Mouse (Mus musculus) kidney, embryonic 15.5 days (tissue): ENCODE data around the gene Rbfox2. TPM values are rescaled to one million over a fixed set of nuclear protein-coding genes. Genes with fewer than 3 reads are reported as not detected.
A peak's percentile ranks its signal among the peaks of the same experiment; 100 is the strongest.
"Not testable (repeated sequence)": the region's sequence is repeated elsewhere in the genome, so short reads cannot be mapped to it uniquely, and the experiment has no call there.

Experiments
- ATAC-seq: fragments of 200-750 bp; cut with Nextera tagmentation; replicated peaks from 2 replicates; pipeline ENCODE4 v1.8.0; 2017; ENCODE audit warnings: moderate TSS enrichment; ENCODE audit not compliant: low FRiP score
- H3K27ac ChIP-seq: fragments of 300-500 bp; sonication (generic); 2 replicates; pipeline ENCODE4 v1.5.1; 2015; ENCODE audit warnings: mild to moderate bottlenecking, inconsistent platforms
- H3K27me3 ChIP-seq: fragments of 300-500 bp; sonication (generic); 2 replicates; pipeline ENCODE4 v1.6.1; 2015; ENCODE audit warnings: inconsistent platforms
- H3K36me3 ChIP-seq: fragments of 300-500 bp; sonication (generic); 2 replicates; pipeline ENCODE4 v1.6.1; 2015; ENCODE audit warnings: inconsistent platforms
- H3K4me1 ChIP-seq: fragments of 300-500 bp; sonication (generic); 2 replicates; pipeline ENCODE4 v1.6.1; 2015; ENCODE audit warnings: inconsistent platforms
- H3K4me2 ChIP-seq: fragments of 300-500 bp; sonication (generic); 2 replicates; pipeline ENCODE4 v1.6.1; 2015; ENCODE audit warnings: moderate library complexity, mild to moderate bottlenecking, inconsistent platforms
- H3K4me3 ChIP-seq: fragments of 300-500 bp; sonication (generic); replicated peaks from 2 replicates; pipeline ENCODE4 v1.5.1; 2015; ENCODE audit warnings: mild to moderate bottlenecking, inconsistent platforms
- H3K9ac ChIP-seq: fragments of 300-500 bp; sonication (generic); 2 replicates; pipeline ENCODE4 v1.6.1; 2015; ENCODE audit warnings: mild to moderate bottlenecking, inconsistent platforms
- H3K9me3 ChIP-seq: fragments of 300-500 bp; sonication (generic); replicated peaks from 2 replicates; pipeline ENCODE4 v1.6.1; 2016; ENCODE audit warnings: inconsistent platforms
- WGBS: fragments of 180-500 bp; shearing (Covaris S2); methylation state at CpG from one replicate; pipeline ENCODE4 v1.1.7; 2015; ENCODE audit warnings: mixed read lengths; 5-methylcytosine and 5-hydroxymethylcytosine counted together
- polyA plus RNA-seq: library from polyadenylated mRNA; unstranded; fragments of >200 nt; fragmentation: Nextera tagmentation; extraction: Ambion mirVana; gene quantifications from 2 replicates; pipeline ENCODE4 v1.2.1, GENCODE M21; 2015

Rbfox2 gene
- polyA plus RNA-seq, 1 experiment from 2014 or later, result 47.7 TPM

- Histone ChIP-seq H3K4me3 (peak overlapping the region; percentile 27), H3K4me1 (peaks cover 53% of the 10 kb centered on the region), H3K9me3 (no peaks in the 10 kb centered on the region), H3K27ac (peak overlapping the region; percentile 81), H3K9ac (peak overlapping the region; percentile 18; the same call in 1 of the 2 replicates), H3K27me3 (no peaks in the 10 kb centered on the region), H3K36me3 (no peaks in the 10 kb centered on the region), H3K4me2 (peak overlapping the region; percentile 64)
- peak; percentile 31 for ATAC-seq
- 23% methylated on average over 18 of the region's 18 CpGs for WGBS
Observed at GRCm38 (mm10) chr15:77342962-77343526, 36.2 kb upstream of the Rbfox2 start.

GRCm38 (mm10) chr15:77342005-77342404, 35.2 kb upstream of the Rbfox2 start:
- H3K4me3 ChIP-seq, result no peak overlapping the region
- H3K4me2 ChIP-seq, result no peak overlapping the region
- no peak for ATAC-seq
- no peaks in the 10 kb centered on the region for H3K27me3 ChIP-seq
- no peak overlapping the region for H3K9ac ChIP-seq
- no peaks in the 10 kb centered on the region for H3K9me3 ChIP-seq
- 0 out of 2 replicates have a peak overlapping the region, but pooled peaks have one; percentile 81 for H3K27ac ChIP-seq
- 90% methylated on average over 6 of the region's 6 CpGs for WGBS
- peaks cover 58% of the 10 kb centered on the region for H3K4me1 ChIP-seq
- H3K36me3 ChIP-seq, result no peaks in the 10 kb centered on the region

- Histone ChIP-seq H3K4me1 (peaks cover 70% of the 10 kb centered on the region), H3K27ac (no peak overlapping the region), H3K27me3 (no peaks in the 10 kb centered on the region), H3K36me3 (no peaks in the 10 kb centered on the region), H3K9ac (no peak overlapping the region), H3K4me2 (no peak overlapping the region), H3K4me3 (no peak overlapping the region), H3K9me3 (no peaks in the 10 kb centered on the region)
- no peak for ATAC-seq
Observed at GRCm38 (mm10) chr15:77340581-77340980, 33.8 kb upstream of the Rbfox2 start.

- peak overlapping the region; percentile 70; the same call in 1 of the 2 replicates for H3K27ac ChIP-seq
- H3K36me3 ChIP-seq, result no peaks in the 10 kb centered on the region
- H3K4me3 ChIP-seq, result no peak overlapping the region
- no peak overlapping the region for H3K4me2 ChIP-seq
- no peak overlapping the region for H3K9ac ChIP-seq
- no peaks in the 10 kb centered on the region for H3K9me3 ChIP-seq
- ATAC-seq, result no peak
- WGBS, result 30% methylated on average over 8 of the region's 8 CpGs
- peaks cover 63% of the 10 kb centered on the region for H3K4me1 ChIP-seq
- H3K27me3 ChIP-seq, result no peaks in the 10 kb centered on the region
Observed at GRCm38 (mm10) chr15:77338924-77339429, 32.2 kb upstream of the Rbfox2 start.

GRCm38 (mm10) chr15:77338451-77338850, 31.6 kb upstream of the Rbfox2 start:
- no peak overlapping the region for H3K4me3 ChIP-seq
- H3K4me1 ChIP-seq, result peaks cover 58% of the 10 kb centered on the region
- 52% methylated on average over 7 of the region's 7 CpGs for WGBS
- no peak for ATAC-seq
- 0 out of 2 replicates have a peak overlapping the region, but pooled peaks have one; percentile 10 for H3K9ac ChIP-seq
- no peaks in the 10 kb centered on the region for H3K9me3 ChIP-seq
- H3K27ac ChIP-seq, result peak overlapping the region; percentile 70
- no peaks in the 10 kb centered on the region for H3K36me3 ChIP-seq
- H3K27me3 ChIP-seq, result no peaks in the 10 kb centered on the region
- H3K4me2 ChIP-seq, result no peak overlapping the region

- no peak overlapping the region for H3K4me3 ChIP-seq
- H3K4me2 ChIP-seq, result no peak overlapping the region
- no peaks in the 10 kb centered on the region for H3K9me3 ChIP-seq
- H3K4me1 ChIP-seq, result peaks cover 53% of the 10 kb centered on the region
- no peaks in the 10 kb centered on the region for H3K36me3 ChIP-seq
- no peak for ATAC-seq
- H3K9ac ChIP-seq, result 0 out of 2 replicates have a peak overlapping the region, but pooled peaks have one; percentile 10
- WGBS, result 54% methylated on average over 3 of the region's 3 CpGs
- H3K27me3 ChIP-seq, result no peaks in the 10 kb centered on the region
- H3K27ac ChIP-seq, result peak overlapping the region; percentile 70
Observed at GRCm38 (mm10) chr15:77337926-77338325, 31.1 kb upstream of the Rbfox2 start.

- H3K4me3 ChIP-seq, result peak overlapping the region; percentile 36; the same call in 1 of the 2 replicates
- H3K27ac ChIP-seq, result peak overlapping the region; percentile 86
- H3K9me3 ChIP-seq, result no peaks in the 10 kb centered on the region
- H3K4me1 ChIP-seq, result peaks cover 48% of the 10 kb centered on the region
- no peaks in the 10 kb centered on the region for H3K36me3 ChIP-seq
- peak; percentile 19; the same call in 1 of the 2 replicates for ATAC-seq
- peak overlapping the region; percentile 59 for H3K4me2 ChIP-seq
- 57% methylated on average over 9 of the region's 9 CpGs for WGBS
- no peaks in the 10 kb centered on the region for H3K27me3 ChIP-seq
- H3K9ac ChIP-seq, result no peak overlapping the region
Observed at GRCm38 (mm10) chr15:77336968-77337341, 30.2 kb upstream of the Rbfox2 start.

GRCm38 (mm10) chr15:77336287-77336967, 29.6 kb upstream of the Rbfox2 start:
- 3% methylated on average over 32 of the region's 32 CpGs for WGBS
- Histone ChIP-seq H3K4me2 (peak overlapping the region; percentile 59), H3K9me3 (no peaks in the 10 kb centered on the region), H3K9ac (peak overlapping the region; percentile 31; the same call in 1 of the 2 replicates), H3K27ac (peak overlapping the region; percentile 86), H3K36me3 (no peaks in the 10 kb centered on the region), H3K27me3 (no peaks in the 10 kb centered on the region), H3K4me1 (peaks cover 50% of the 10 kb centered on the region), H3K4me3 (peak overlapping the region; percentile 36)
- ATAC-seq, result peak; percentile 80

- not testable (repeated sequence) for H3K9ac ChIP-seq, H3K27ac ChIP-seq, ATAC-seq, H3K36me3 ChIP-seq, H3K4me2 ChIP-seq, H3K27me3 ChIP-seq, H3K9me3 ChIP-seq, H3K4me3 ChIP-seq
- whole genome bisulfite sequencing, result 88% methylated on average over 3 of the region's 3 CpGs
- peaks cover 55% of the 10 kb centered on the region for H3K4me1 ChIP-seq
Observed at GRCm38 (mm10) chr15:77335185-77335584, 28.4 kb upstream of the Rbfox2 start.

- H3K27ac ChIP-seq, result peak overlapping the region; percentile 42; the same call in 1 of the 2 replicates
- 78% methylated on average over 7 of the region's 7 CpGs for WGBS
- ATAC-seq, result no peak
Observed at GRCm38 (mm10) chr15:77332272-77332991, 25.6 kb upstream of the Rbfox2 start.

GRCm38 (mm10) chr15:77331444-77331843, 24.6 kb upstream of the Rbfox2 start:
- no peaks in the 10 kb centered on the region for H3K9me3 ChIP-seq
- H3K9ac ChIP-seq, result no peak overlapping the region
- no peaks in the 10 kb centered on the region for H3K36me3 ChIP-seq
- H3K4me3 ChIP-seq, result no peak overlapping the region
- H3K27me3 ChIP-seq, result no peaks in the 10 kb centered on the region
- ATAC-seq, result peak; percentile 73; the same call in 1 of the 2 replicates
- H3K4me1 ChIP-seq, result peaks cover 36% of the 10 kb centered on the region
- peak overlapping the region; percentile 42 for H3K27ac ChIP-seq
- 46% methylated on average over 4 of the region's 4 CpGs for WGBS
- H3K4me2 ChIP-seq, result no peak overlapping the region

More at GRCm38 (mm10) chr15:77332272-77332991, 25.6 kb upstream of the Rbfox2 start:
- Histone ChIP-seq H3K4me2 (no peak overlapping the region), H3K27me3 (no peaks in the 10 kb centered on the region), H3K9me3 (no peaks in the 10 kb centered on the region), H3K9ac (no peak overlapping the region), H3K4me3 (no peak overlapping the region), H3K4me1 (peaks cover 45% of the 10 kb centered on the region), H3K36me3 (no peaks in the 10 kb centered on the region)
